In the genomic region with DNA sequence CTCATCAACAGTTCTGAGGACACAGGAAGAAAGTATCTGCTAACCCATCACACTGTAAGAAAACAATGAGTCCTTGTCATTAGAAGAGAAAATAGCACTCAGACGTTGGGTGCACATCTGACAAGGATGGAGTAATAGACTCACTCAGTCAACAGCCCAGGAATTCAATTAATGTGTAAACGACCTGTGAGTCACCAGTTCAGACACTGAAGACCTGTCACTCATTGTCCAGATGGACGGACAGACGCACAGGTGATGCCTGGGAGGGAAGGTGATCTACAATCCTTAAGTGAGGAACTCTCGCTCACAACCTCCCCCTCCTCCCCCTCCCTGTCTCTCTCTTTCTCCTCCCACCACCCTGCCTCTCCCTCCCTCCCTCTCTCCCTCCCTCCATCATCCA, we compare ENCODE assay signal across 22 mouse cellular contexts. TPM values are rescaled to one million over a fixed set of nuclear protein-coding genes. Genes with fewer than 3 reads are reported as not detected.
DNase-seq lines count a peak whose midpoint lies in the region; ATAC-seq and TF ChIP-seq lines count a peak whose summit lies in the region.
"Had no signal": no experiment of that assay in that cellular context is flagged by ENCODE, and none has a peak within 500 bp of the region (broad histone marks: within the 10 kb centered on the region; RNA-seq: fewer than 3 reads in every experiment).

No protein-coding gene starts in this region.

- no peak overlapping the region for H3K4me2 ChIP-seq in kidney, embryonic 16.5 days (replicated peaks; ENCODE audit: low read depth, low read length)
- no peak overlapping the region for H3K4me2 ChIP-seq in lung, postnatal 0 days (replicated peaks; ENCODE audit: low read depth, low read length)
- no peak overlapping the region for H3K4me2 ChIP-seq in intestine, postnatal 0 days (replicated peaks; ENCODE audit: low read depth)
- no peak overlapping the region for H3K4me2 ChIP-seq in hindbrain, embryonic 14.5 days (replicated peaks)
- H3K4me2 ChIP-seq: forebrain, embryonic 13.5 days; limb, embryonic 15.5 days; stomach, embryonic 15.5 days had no signal

- 59% methylated on average over 5 of the region's 5 CpGs for WGBS in kidney, embryonic 16.5 days
- WGBS in lung, postnatal 0 days, result 51% methylated on average over 5 of the region's 5 CpGs
- 33% methylated on average over 5 of the region's 5 CpGs for WGBS in intestine, postnatal 0 days
- WGBS in hindbrain, embryonic 14.5 days, result 69% methylated on average over 5 of the region's 5 CpGs
- WGBS in forebrain, embryonic 10.5 days, result 79% methylated on average over 5 of the region's 5 CpGs

- TF ChIP-seq CTCF in lung, postnatal 0 days (IDR thresholded peaks at IDR 0.05), result no peak
- TF ChIP-seq CTCF in intestine, postnatal 0 days (IDR thresholded peaks at IDR 0.05; ENCODE audit: low read depth), result no peak

- H3K4me1 ChIP-seq in kidney, embryonic 16.5 days (ENCODE audit: insufficient read depth, low read length), result peaks cover 10% of the 10 kb centered on the region
- no peaks in the 10 kb centered on the region for H3K4me1 ChIP-seq in lung, postnatal 0 days (ENCODE audit: insufficient read depth, low read depth, low read length)
- H3K4me1 ChIP-seq in intestine, postnatal 0 days (replicated peaks; ENCODE audit: control insufficient read depth, insufficient read depth, low read length), result peaks cover 4% of the 10 kb centered on the region; the same call in 1 of the 2 replicates
- H3K4me1 ChIP-seq in hindbrain, embryonic 14.5 days (replicated peaks; ENCODE audit: control insufficient read depth, insufficient read depth, low read length), result peaks cover 12% of the 10 kb centered on the region
- H3K4me1 ChIP-seq in forebrain, embryonic 10.5 days, result no peaks in the 10 kb centered on the region
- H3K4me1 ChIP-seq: limb, embryonic 15.5 days had no signal

- H3K27me3 ChIP-seq in kidney, embryonic 16.5 days (ENCODE audit: insufficient read depth, low read length), result no peaks in the 10 kb centered on the region
- H3K27me3 ChIP-seq in lung, postnatal 0 days (replicated peaks; ENCODE audit: insufficient read depth, low read length), result no peaks in the 10 kb centered on the region
- no peaks in the 10 kb centered on the region for H3K27me3 ChIP-seq in intestine, postnatal 0 days (replicated peaks; ENCODE audit: control insufficient read depth, insufficient read depth, low read length)
- H3K27me3 ChIP-seq in hindbrain, embryonic 14.5 days (ENCODE audit: control insufficient read depth, insufficient read depth, low read length), result no peaks in the 10 kb centered on the region
- no peaks in the 10 kb centered on the region for H3K27me3 ChIP-seq in forebrain, embryonic 10.5 days (ENCODE audit: poor library complexity, severe bottlenecking)
- H3K27me3 ChIP-seq: forebrain, embryonic 13.5 days; limb, embryonic 15.5 days; stomach, embryonic 15.5 days had no signal

- TF ChIP-seq EP300 in lung, postnatal 0 days (IDR thresholded peaks at IDR 0.05), result no peak

- H3K9ac ChIP-seq in kidney, embryonic 16.5 days (replicated peaks; ENCODE audit: low read length), result no peak overlapping the region
- no peak overlapping the region for H3K9ac ChIP-seq in lung, postnatal 0 days (replicated peaks; ENCODE audit: low read depth)
- H3K9ac ChIP-seq in intestine, postnatal 0 days (ENCODE audit: low read depth, low read length), result no peak overlapping the region
- H3K9ac ChIP-seq in hindbrain, embryonic 14.5 days, result no peak overlapping the region
- H3K9ac ChIP-seq: forebrain, embryonic 13.5 days; limb, embryonic 15.5 days; stomach, embryonic 15.5 days had no signal

- no peak overlapping the region for H3K4me3 ChIP-seq in kidney, embryonic 16.5 days (ENCODE audit: low read length)
- no peak overlapping the region for H3K4me3 ChIP-seq in lung, postnatal 0 days (ENCODE audit: low read depth, low read length)
- H3K4me3 ChIP-seq in intestine, postnatal 0 days (ENCODE audit: low read depth, low read length), result no peak overlapping the region
- H3K4me3 ChIP-seq in hindbrain, embryonic 14.5 days (replicated peaks; ENCODE audit: low read length), result no peak overlapping the region
- H3K4me3 ChIP-seq in forebrain, embryonic 10.5 days, result no peak overlapping the region
- H3K4me3 ChIP-seq: forebrain, embryonic 13.5 days; heart, adult 2 months; layer of hippocampus, adult 2 months; limb, embryonic 15.5 days; megakaryocyte, embryonic 14.5 days; myocyte; stomach, embryonic 15.5 days had no signal

- no peak for DNase-seq in kidney, adult 18-20 months
- DNase-seq in lung, postnatal 0 days (ENCODE audit: low spot score), result peak; percentile 35
- DNase-seq in lung, postnatal 10 days, result no peak
- DNase-seq in hindbrain, embryonic 14.5 days (ENCODE audit: low spot score), result no peak
- DNase-seq in forebrain, embryonic 10.5 days (ENCODE audit: extremely low spot score, low spot score), result no peak
- DNase-seq: adrenal gland, postnatal 10 days; B cell, adult 2 months; cerebellum, adult 9-11 months; gastrocnemius, postnatal 10 days; heart, adult 2 months; midbrain, embryonic 14.5 days; right cerebral cortex, postnatal 14 days had no signal

- no peaks in the 10 kb centered on the region for H3K9me3 ChIP-seq in kidney, embryonic 16.5 days (ENCODE audit: low read length)
- H3K9me3 ChIP-seq in lung, postnatal 0 days (ENCODE audit: low read length), result no peaks in the 10 kb centered on the region
- H3K9me3 ChIP-seq in intestine, postnatal 0 days (ENCODE audit: control insufficient read depth), result no peaks in the 10 kb centered on the region
- no peaks in the 10 kb centered on the region for H3K9me3 ChIP-seq in hindbrain, embryonic 14.5 days (ENCODE audit: control insufficient read depth, low read length)
- peaks cover 3% of the 10 kb centered on the region; the same call in 1 of the 2 replicates for H3K9me3 ChIP-seq in forebrain, embryonic 10.5 days
- H3K9me3 ChIP-seq: forebrain, embryonic 13.5 days; limb, embryonic 15.5 days; stomach, embryonic 15.5 days had no signal

- peak; percentile 80 for ATAC-seq in kidney, embryonic 16.5 days (ENCODE audit: low FRiP score, low TSS enrichment)
- ATAC-seq in lung, postnatal 0 days, result peak; percentile 38; the same call in 1 of the 2 replicates
- ATAC-seq in intestine, postnatal 0 days, result peak; percentile 79
- no peak for ATAC-seq in cerebellum, adult (ENCODE audit: insufficient number of reproducible peaks, low FRiP score, low TSS enrichment)
- ATAC-seq in hindbrain, embryonic 14.5 days (ENCODE audit: low FRiP score), result no peak
- ATAC-seq: activated CD4-positive, CD25-positive, alpha-beta regulatory T cell, adult 4 months; forebrain, embryonic 13.5 days had no signal

- H3K27ac ChIP-seq in kidney, embryonic 16.5 days (ENCODE audit: low read length), result no peak overlapping the region
- no peak overlapping the region for H3K27ac ChIP-seq in lung, postnatal 0 days (ENCODE audit: low read length)
- H3K27ac ChIP-seq in intestine, postnatal 0 days (ENCODE audit: low read depth, low read length), result no peak overlapping the region
- no peak overlapping the region for H3K27ac ChIP-seq in hindbrain, embryonic 14.5 days
- no peak overlapping the region for H3K27ac ChIP-seq in forebrain, embryonic 10.5 days
- H3K27ac ChIP-seq: forebrain, embryonic 13.5 days; heart, adult 2 months; layer of hippocampus, adult 2 months; limb, embryonic 15.5 days; stomach, embryonic 15.5 days had no signal

- no peaks in the 10 kb centered on the region for H3K36me3 ChIP-seq in kidney, embryonic 16.5 days (ENCODE audit: insufficient read depth, low read length)
- H3K36me3 ChIP-seq in lung, postnatal 0 days (ENCODE audit: insufficient read depth, low read length), result no peaks in the 10 kb centered on the region
- peaks cover 7% of the 10 kb centered on the region; the same call in 1 of the 2 replicates for H3K36me3 ChIP-seq in intestine, postnatal 0 days (ENCODE audit: control insufficient read depth, insufficient read depth)
- no peaks in the 10 kb centered on the region for H3K36me3 ChIP-seq in hindbrain, embryonic 14.5 days (replicated peaks; ENCODE audit: control insufficient read depth, insufficient read depth)
- peaks cover 36% of the 10 kb centered on the region for H3K36me3 ChIP-seq in forebrain, embryonic 10.5 days (replicated peaks)
- H3K36me3 ChIP-seq: limb, embryonic 15.5 days; stomach, embryonic 15.5 days had no signal

RNA-seq across cellular contexts. Expression of gene Ptpn21, which starts 12.2 kb away (rescaled TPM):
- 7.0 and 8.2 TPM in 2 replicates for polyA plus RNA-seq in kidney, embryonic 16.5 days (2015; fragmentation: Nextera tagmentation; extraction: Ambion mirVana)
- polyA plus RNA-seq in lung, postnatal 0 days (2015; fragmentation: Nextera tagmentation; extraction: Ambion mirVana), result 10.0 and 10.3 TPM in 2 replicates
- polyA plus RNA-seq in intestine, postnatal 0 days (2015; fragmentation: Nextera tagmentation; extraction: Ambion mirVana), result 4.3 and 4.7 TPM in 2 replicates
- polyA plus RNA-seq in hindbrain, embryonic 14.5 days (2014; fragmentation: Nextera tagmentation; extraction: Ambion mirVana), result 2.9 and 4.9 TPM in 2 replicates
- polyA plus RNA-seq in forebrain, embryonic 10.5 days (2016; fragmentation: Nextera tagmentation; extraction: Ambion mirVana), result 7.4 TPM in 2 replicates

RNA-seq across cellular contexts. Expression of gene Zc3h14, which starts 21.8 kb away (rescaled TPM):
- 116 and 119 TPM in 2 replicates for polyA plus RNA-seq in kidney, embryonic 16.5 days (2015; fragmentation: Nextera tagmentation; extraction: Ambion mirVana)
- 61.7 and 64.5 TPM in 2 replicates for polyA plus RNA-seq in lung, postnatal 0 days (2015; fragmentation: Nextera tagmentation; extraction: Ambion mirVana)
- polyA plus RNA-seq in intestine, postnatal 0 days (2015; fragmentation: Nextera tagmentation; extraction: Ambion mirVana), result 34.1 and 37.9 TPM in 2 replicates
- polyA plus RNA-seq in hindbrain, embryonic 14.5 days (2014; fragmentation: Nextera tagmentation; extraction: Ambion mirVana), result 120 and 123 TPM in 2 replicates
- 133 and 141 TPM in 2 replicates for polyA plus RNA-seq in forebrain, embryonic 10.5 days (2016; fragmentation: Nextera tagmentation; extraction: Ambion mirVana)

Comparison
In these comparisons a context has a peak if more than half of its experiments do, and no peak if none do; other contexts are left out.
1. ATAC-seq: peak in kidney, embryonic 16.5 days (single experiment), lung, postnatal 0 days (single experiment) and intestine, postnatal 0 days (single experiment); none in cerebellum, adult (single experiment) and hindbrain, embryonic 14.5 days (single experiment).